Mouse (Mus musculus): ENCODE measurements around the gene Rpl10a. TPM values are rescaled to one million over a fixed set of nuclear protein-coding genes. Genes with fewer than 3 reads are reported as not detected.

Rpl10a gene
- polyA plus RNA-seq, 1 experiment from 2014 or later: 562 TPM

- Histone ChIP-seq H3K27me3 (ENCODE audit: control insufficient read depth, insufficient read depth, low read length) (no peaks in the 10 kb centered on the region; the same call in 1 of the 2 replicates), H3K9me3 (replicated peaks; ENCODE audit: control insufficient read depth, low read length) (no peaks in the 10 kb centered on the region), H3K4me1 (ENCODE audit: control insufficient read depth, insufficient read depth, low read length) (peaks cover 32% of the 10 kb centered on the region), H3K9ac (replicated peaks; ENCODE audit: low read length) (peak overlapping the region; percentile 95), H3K36me3 (replicated peaks; ENCODE audit: control insufficient read depth, insufficient read depth, low read depth, low read length) (no peaks in the 10 kb centered on the region), H3K4me2 (ENCODE audit: low read depth, low read length) (peak overlapping the region; percentile 82), H3K4me3 (ENCODE audit: low read depth, low read length) (no peak overlapping the region), H3K27ac (replicated peaks; ENCODE audit: low read depth, low read length) (no peak overlapping the region)
- ATAC-seq (replicated peaks; ENCODE audit: insufficient number of reproducible peaks, low FRiP score, low TSS enrichment, low read depth) (no peak), DNase-seq (ENCODE audit: low spot score) (no peak)
- 41% methylated on average over 6 of the region's 6 CpGs for WGBS
Measured at GRCm38 (mm10) chr17:28348211-28348610, 19.9 kb downstream of the Rpl10a start.

- peak overlapping the region; percentile 95 for H3K9ac ChIP-seq (replicated peaks; ENCODE audit: low read length)
- H3K27ac ChIP-seq (replicated peaks; ENCODE audit: low read depth, low read length): peak overlapping the region; percentile 96; the same call in 1 of the 2 replicates
- no peaks in the 10 kb centered on the region for H3K9me3 ChIP-seq (replicated peaks; ENCODE audit: control insufficient read depth, low read length)
- DNase-seq (ENCODE audit: low spot score): no peak
- ATAC-seq (replicated peaks; ENCODE audit: insufficient number of reproducible peaks, low FRiP score, low TSS enrichment, low read depth): no peak
- H3K4me3 ChIP-seq (ENCODE audit: low read depth, low read length): peak overlapping the region; percentile 90
- H3K4me1 ChIP-seq (ENCODE audit: control insufficient read depth, insufficient read depth, low read length): peaks cover 26% of the 10 kb centered on the region
- 8% methylated on average over 13 of the region's 13 CpGs for WGBS
- H3K36me3 ChIP-seq (replicated peaks; ENCODE audit: control insufficient read depth, insufficient read depth, low read depth, low read length): no peaks in the 10 kb centered on the region
- H3K4me2 ChIP-seq (ENCODE audit: low read depth, low read length): peak overlapping the region; percentile 82
- H3K27me3 ChIP-seq (ENCODE audit: control insufficient read depth, insufficient read depth, low read length): no peaks in the 10 kb centered on the region; the same call in 1 of the 2 replicates
Measured at GRCm38 (mm10) chr17:28349264-28349880, 21.1 kb downstream of the Rpl10a start.

- DNase-seq (ENCODE audit: low spot score): no peak
- H3K36me3 ChIP-seq (replicated peaks; ENCODE audit: control insufficient read depth, insufficient read depth, low read depth, low read length): no peaks in the 10 kb centered on the region
- H3K9me3 ChIP-seq (replicated peaks; ENCODE audit: control insufficient read depth, low read length): no peaks in the 10 kb centered on the region
- peaks cover 20% of the 10 kb centered on the region for H3K4me1 ChIP-seq (ENCODE audit: control insufficient read depth, insufficient read depth, low read length)
- peak overlapping the region; percentile 90 for H3K4me3 ChIP-seq (ENCODE audit: low read depth, low read length)
- H3K27ac ChIP-seq (replicated peaks; ENCODE audit: low read depth, low read length): peak overlapping the region; percentile 96
- WGBS: under 1% methylated on average over 54 of the region's 54 CpGs
- peak; percentile 23 for ATAC-seq (replicated peaks; ENCODE audit: insufficient number of reproducible peaks, low FRiP score, low TSS enrichment, low read depth)
- H3K9ac ChIP-seq (replicated peaks; ENCODE audit: low read length): peak overlapping the region; percentile 95
- H3K4me2 ChIP-seq (ENCODE audit: low read depth, low read length): peak overlapping the region; percentile 82
- H3K27me3 ChIP-seq (ENCODE audit: control insufficient read depth, insufficient read depth, low read length): no peaks in the 10 kb centered on the region; the same call in 1 of the 2 replicates
Measured at GRCm38 (mm10) chr17:28349901-28350465, 21.7 kb downstream of the Rpl10a start.

GRCm38 (mm10) chr17:28350466-28351352 lies 22.4 kb downstream of the Rpl10a start, which contains the start of gene Tead3:
Gene Tead3, minus strand, starts transcription at chr17:28350817.
- H3K36me3 ChIP-seq (replicated peaks; ENCODE audit: control insufficient read depth, insufficient read depth, low read depth, low read length): no peaks in the 10 kb centered on the region
- peak; percentile 89 for DNase-seq (ENCODE audit: low spot score)
- peak within 1 kb of the TSS; percentile 95 for H3K9ac ChIP-seq (replicated peaks; ENCODE audit: low read length)
- peak within 1 kb of the TSS; percentile 82 for H3K4me2 ChIP-seq (ENCODE audit: low read depth, low read length)
- 1% methylated on average over 45 of the region's 73 CpGs for WGBS
- peaks cover 14% of the 10 kb centered on the region for H3K4me1 ChIP-seq (ENCODE audit: control insufficient read depth, insufficient read depth, low read length)
- H3K27me3 ChIP-seq (ENCODE audit: control insufficient read depth, insufficient read depth, low read length): no peaks in the 10 kb centered on the region; the same call in 1 of the 2 replicates
- peak; percentile 83 for ATAC-seq (replicated peaks; ENCODE audit: insufficient number of reproducible peaks, low FRiP score, low TSS enrichment, low read depth)
- peak within 1 kb of the TSS; percentile 96 for H3K27ac ChIP-seq (replicated peaks; ENCODE audit: low read depth, low read length)
- H3K9me3 ChIP-seq (replicated peaks; ENCODE audit: control insufficient read depth, low read length): no peaks in the 10 kb centered on the region
- peak within 1 kb of the TSS; percentile 90 for H3K4me3 ChIP-seq (ENCODE audit: low read depth, low read length)

GRCm38 (mm10) chr17:28351353-28351890 lies 23.2 kb downstream of the Rpl10a start:
- Histone ChIP-seq H3K27me3 (ENCODE audit: control insufficient read depth, insufficient read depth, low read length) (no peaks in the 10 kb centered on the region; the same call in 1 of the 2 replicates), H3K9me3 (replicated peaks; ENCODE audit: control insufficient read depth, low read length) (no peaks in the 10 kb centered on the region), H3K27ac (replicated peaks; ENCODE audit: low read depth, low read length) (peak overlapping the region; percentile 96), H3K9ac (replicated peaks; ENCODE audit: low read length) (peak overlapping the region; percentile 76), H3K4me1 (ENCODE audit: control insufficient read depth, insufficient read depth, low read length) (peaks cover 7% of the 10 kb centered on the region), H3K36me3 (replicated peaks; ENCODE audit: control insufficient read depth, insufficient read depth, low read depth, low read length) (no peaks in the 10 kb centered on the region), H3K4me3 (ENCODE audit: low read depth, low read length) (peak overlapping the region; percentile 90), H3K4me2 (ENCODE audit: low read depth, low read length) (peak overlapping the region; percentile 82)
- ATAC-seq (replicated peaks; ENCODE audit: insufficient number of reproducible peaks, low FRiP score, low TSS enrichment, low read depth) (peak; percentile 64; the same call in 1 of the 2 replicates), DNase-seq (ENCODE audit: low spot score) (peak; percentile 64)
- 0% methylated on average over 29 of the region's 29 CpGs for WGBS

GRCm38 (mm10) chr17:28352018-28352417 lies 23.7 kb downstream of the Rpl10a start:
- Histone ChIP-seq H3K27me3 (ENCODE audit: control insufficient read depth, insufficient read depth, low read length) (no peaks in the 10 kb centered on the region; the same call in 1 of the 2 replicates), H3K9me3 (replicated peaks; ENCODE audit: control insufficient read depth, low read length) (no peaks in the 10 kb centered on the region), H3K4me1 (ENCODE audit: control insufficient read depth, insufficient read depth, low read length) (peaks cover 7% of the 10 kb centered on the region), H3K9ac (replicated peaks; ENCODE audit: low read length) (peak overlapping the region; percentile 76; the same call in 1 of the 2 replicates), H3K27ac (replicated peaks; ENCODE audit: low read depth, low read length) (peak overlapping the region; percentile 96), H3K4me3 (ENCODE audit: low read depth, low read length) (no peak overlapping the region; the same call in 1 of the 2 replicates), H3K36me3 (replicated peaks; ENCODE audit: control insufficient read depth, insufficient read depth, low read depth, low read length) (no peaks in the 10 kb centered on the region), H3K4me2 (ENCODE audit: low read depth, low read length) (peak overlapping the region; percentile 82)
- 8% methylated on average over 11 of the region's 11 CpGs for WGBS
- DNase-seq (ENCODE audit: low spot score): no peak
- no peak for ATAC-seq (replicated peaks; ENCODE audit: insufficient number of reproducible peaks, low FRiP score, low TSS enrichment, low read depth)

GRCm38 (mm10) chr17:28355871-28356270 lies 27.6 kb downstream of the Rpl10a start:
- Histone ChIP-seq H3K9me3 (replicated peaks; ENCODE audit: control insufficient read depth, low read length) (no peaks in the 10 kb centered on the region), H3K27me3 (ENCODE audit: control insufficient read depth, insufficient read depth, low read length) (peaks cover 8% of the 10 kb centered on the region)
- 86% methylated on average over 12 of the region's 12 CpGs for WGBS

More at GRCm38 (mm10) chr17:28355871-28356270, 27.6 kb downstream of the Rpl10a start:
- H3K4me1 ChIP-seq (ENCODE audit: control insufficient read depth, insufficient read depth, low read length): peaks cover 2% of the 10 kb centered on the region; the same call in 1 of the 2 replicates
- ATAC-seq (replicated peaks; ENCODE audit: insufficient number of reproducible peaks, low FRiP score, low TSS enrichment, low read depth) (no peak), DNase-seq (ENCODE audit: low spot score) (no peak)
- H3K36me3 ChIP-seq (replicated peaks; ENCODE audit: control insufficient read depth, insufficient read depth, low read depth, low read length): no peaks in the 10 kb centered on the region
- H3K27ac ChIP-seq (replicated peaks; ENCODE audit: low read depth, low read length): no peak overlapping the region
- H3K4me2 ChIP-seq (ENCODE audit: low read depth, low read length): no peak overlapping the region
- H3K4me3 ChIP-seq (ENCODE audit: low read depth, low read length): no peak overlapping the region
- no peak overlapping the region for H3K9ac ChIP-seq (replicated peaks; ENCODE audit: low read length)

All from embryonic facial prominence, embryonic 11.5 days (tissue).